Mouse (Mus musculus): ENCODE results near the gene Gm16440.
"Not testable (repeated sequence)": the region's sequence is repeated elsewhere in the genome, so short reads cannot be mapped to it uniquely, and the experiment has no call there.

Gm16440 gene

GRCm38 (mm10) chr14:6390219-6390618, at the start of gene Gm16440:
TSS of gene Gm16440 (minus strand) at chr14:6390319.
- not testable (repeated sequence) for TF ChIP-seq GATA4 (IDR thresholded peaks at IDR 0.05; ENCODE audit: insufficient replicate concordance, low read length)

GRCm38 (mm10) chr14:6412382-6412781, 22.3 kb upstream of the Gm16440 start, which contains the start of gene Gm3591:
TSS of gene Gm3591 (minus strand) at chr14:6412482.
- not testable (repeated sequence) for TF ChIP-seq GATA4 (IDR thresholded peaks at IDR 0.05; ENCODE audit: insufficient replicate concordance, low read length)

- TF ChIP-seq GATA4 (IDR thresholded peaks at IDR 0.05; ENCODE audit: insufficient replicate concordance, low read length) = not testable (repeated sequence)
Observed at GRCm38 (mm10) chr14:6343578-6343977, 46.5 kb downstream of the Gm16440 start, which contains the start of gene Gm3618. TSS of gene Gm3618 (minus strand) at chr14:6343678.
